Mouse (Mus musculus) limb, embryonic 14.5 days (tissue): ENCODE data around the gene Angptl4. TPM values are rescaled to one million over a fixed set of nuclear protein-coding genes. Genes with fewer than 3 reads are reported as not detected.

Source experiments
- ATAC-seq: fragments of 200-750 bp; cut with Nextera tagmentation; 2 replicates; pipeline ENCODE4 v1.8.0; 2017; ENCODE audit warnings: low read depth, moderate number of reproducible peaks, moderate TSS enrichment; ENCODE audit not compliant: low FRiP score
- DNase-seq: peaks from one replicate; pipeline ENCODE4 v3.0.0-alpha.2; 2015; ENCODE audit warnings: low spot score
- H3K27ac ChIP-seq: fragments of 300-500 bp; sonication (generic); replicated peaks from 2 replicates; pipeline ENCODE4 v1.5.1; 2014; ENCODE audit warnings: low read depth, mild to moderate bottlenecking, low read length, moderate library complexity, mixed read lengths
- H3K27me3 ChIP-seq: fragments of 300-500 bp; sonication (generic); 2 replicates; pipeline ENCODE4 v1.6.1; 2014; ENCODE audit warnings: low read length, mixed read lengths; ENCODE audit not compliant: control insufficient read depth, insufficient read depth
- H3K36me3 ChIP-seq: fragments of 300-500 bp; sonication (generic); 2 replicates; pipeline ENCODE4 v1.6.1; 2014; ENCODE audit warnings: mild to moderate bottlenecking, low read length, moderate library complexity, mixed read lengths; ENCODE audit not compliant: control insufficient read depth, insufficient read depth
- H3K4me1 ChIP-seq: fragments of 300-500 bp; sonication (generic); 2 replicates; pipeline ENCODE4 v1.6.1; 2014; ENCODE audit warnings: antibody characterized with exemption, low read length, mixed read lengths; ENCODE audit not compliant: control insufficient read depth, insufficient read depth
- H3K4me2 ChIP-seq: fragments of 300-500 bp; sonication (generic); replicated peaks from 2 replicates; pipeline ENCODE4 v1.6.1; 2014; ENCODE audit warnings: low read depth, mild to moderate bottlenecking, low read length, moderate library complexity; ENCODE audit not compliant: severe bottlenecking
- H3K4me3 ChIP-seq: fragments of 300-500 bp; sonication (generic); replicated peaks from 2 replicates; pipeline ENCODE4 v1.5.1; 2014; ENCODE audit warnings: low read length
- H3K9ac ChIP-seq: fragments of 300-500 bp; sonication (generic); 2 replicates; pipeline ENCODE4 v1.6.1; 2014; ENCODE audit warnings: mild to moderate bottlenecking, low read depth, low read length, moderate library complexity; ENCODE audit not compliant: severe bottlenecking
- H3K9me3 ChIP-seq: fragments of 300-500 bp; sonication (generic); 2 replicates; pipeline ENCODE4 v1.6.1; 2016; ENCODE audit warnings: low read length; ENCODE audit not compliant: control insufficient read depth
- POLR2A ChIP-seq: fragments of 200-500 bp; IDR thresholded peaks from 2 replicates; pipeline ENCODE4 v1.8.0; 2012; ENCODE audit warnings: inconsistent platforms, mild to moderate bottlenecking, moderate library complexity, borderline replicate concordance; ENCODE audit not compliant: insufficient read depth, insufficient read length; ENCODE audit errors: extremely low read depth
- WGBS: fragments of 180-500 bp; shearing (Covaris S2); extraction: QIAGEN DNeasy Blood & Tissue Kit; methylation state at CpG from one replicate; pipeline ENCODE4 v1.1.7; 2014; 5-methylcytosine and 5-hydroxymethylcytosine counted together
- polyA plus RNA-seq, 2 experiments: library from polyadenylated mRNA; depleted of rRNA in 1 of 2; stranded (reverse) in 1 of 2; unstranded in 1 of 2; fragments of >200 nt; fragmentation: Nextera tagmentation in 1 of 2; extraction: Ambion mirVana in 1 of 2; gene quantifications; 2 replicates each; pipeline versions ENCODE4 v1.2.1 to v1.2.3; 2012 to 2014

Angptl4 gene
- polyA plus RNA-seq, 2 experiments: 29.7 to 44.2 TPM

GRCm38 (mm10) chr17:33784939-33785338, 3.3 kb upstream of the Angptl4 start:
- Histone ChIP-seq H3K4me1 (peaks cover 26% of the 10 kb centered on the region), H3K27ac (no peak overlapping the region), H3K36me3 (no peaks in the 10 kb centered on the region), H3K9me3 (no peaks in the 10 kb centered on the region), H3K4me3 (no peak overlapping the region), H3K9ac (no peak overlapping the region), H3K27me3 (no peaks in the 10 kb centered on the region), H3K4me2 (no peak overlapping the region)
- no peak for TF ChIP-seq POLR2A
- DNase-seq (no peak), ATAC-seq (no peak)
- 81% methylated on average over 2 of the region's 2 CpGs for WGBS

GRCm38 (mm10) chr17:33783408-33783807, 1.8 kb upstream of the Angptl4 start:
- DNase-seq: peak; percentile 45
- Histone ChIP-seq H3K27me3 (no peaks in the 10 kb centered on the region), H3K9ac (no peak overlapping the region), H3K4me2 (no peak overlapping the region), H3K36me3 (peaks cover 2% of the 10 kb centered on the region; the same call in 1 of the 2 replicates), H3K4me3 (no peak overlapping the region), H3K9me3 (no peaks in the 10 kb centered on the region), H3K27ac (no peak overlapping the region), H3K4me1 (peaks cover 41% of the 10 kb centered on the region)
- no peak for TF ChIP-seq POLR2A
- no peak for ATAC-seq

- WGBS: 34% methylated on average over 4 of the region's 4 CpGs
- Histone ChIP-seq H3K4me1 (peaks cover 47% of the 10 kb centered on the region), H3K36me3 (peaks cover 15% of the 10 kb centered on the region), H3K27ac (peak overlapping the region; percentile 90), H3K27me3 (no peaks in the 10 kb centered on the region), H3K4me3 (peak overlapping the region; percentile 51), H3K9ac (peak overlapping the region; percentile 63), H3K9me3 (no peaks in the 10 kb centered on the region), H3K4me2 (peak overlapping the region; percentile 80)
- DNase-seq (no peak), ATAC-seq (no peak)
- no peak for TF ChIP-seq POLR2A
Observed at GRCm38 (mm10) chr17:33782067-33782466, 437 bp upstream of the Angptl4 start.

- peak overlapping the region; percentile 80 for H3K4me2 ChIP-seq
- H3K36me3 ChIP-seq: peaks cover 31% of the 10 kb centered on the region
- H3K4me3 ChIP-seq: peak overlapping the region; percentile 51
- peaks cover 47% of the 10 kb centered on the region for H3K4me1 ChIP-seq
- peak overlapping the region; percentile 90 for H3K27ac ChIP-seq
- WGBS: 91% methylated on average over 5 of the region's 5 CpGs
- ATAC-seq: no peak
- H3K27me3 ChIP-seq: no peaks in the 10 kb centered on the region
- TF ChIP-seq POLR2A: no peak
- no peaks in the 10 kb centered on the region for H3K9me3 ChIP-seq
- H3K9ac ChIP-seq: peak overlapping the region; percentile 63
- DNase-seq: no peak
Observed at GRCm38 (mm10) chr17:33780431-33780830, 1.2 kb downstream of the Angptl4 start.

GRCm38 (mm10) chr17:33779967-33780295, 1.7 kb downstream of the Angptl4 start:
- Histone ChIP-seq H3K4me2 (peak overlapping the region; percentile 80), H3K4me3 (peak overlapping the region; percentile 51), H3K9me3 (no peaks in the 10 kb centered on the region), H3K4me1 (peaks cover 47% of the 10 kb centered on the region), H3K27me3 (no peaks in the 10 kb centered on the region), H3K27ac (peak overlapping the region; percentile 90), H3K36me3 (peaks cover 36% of the 10 kb centered on the region), H3K9ac (peak overlapping the region; percentile 63)
- no peak for TF ChIP-seq POLR2A
- ATAC-seq (no peak), DNase-seq (no peak)
- 46% methylated on average over 5 of the region's 5 CpGs for WGBS

- Histone ChIP-seq H3K36me3 (peaks cover 42% of the 10 kb centered on the region), H3K27me3 (no peaks in the 10 kb centered on the region), H3K9me3 (no peaks in the 10 kb centered on the region), H3K4me2 (peak overlapping the region; percentile 80), H3K9ac (peak overlapping the region; percentile 63), H3K4me3 (peak overlapping the region; percentile 51), H3K27ac (peak overlapping the region; percentile 90), H3K4me1 (peaks cover 47% of the 10 kb centered on the region)
- TF ChIP-seq POLR2A: no peak
- 15% methylated on average over 9 of the region's 9 CpGs for whole genome bisulfite sequencing
- DNase-seq: peak; percentile 96
- ATAC-seq: peak; percentile 91
Observed at GRCm38 (mm10) chr17:33779271-33779966, 2.2 kb downstream of the Angptl4 start.
